Mouse (Mus musculus): ENCODE measurements around the gene Pi16.

DNA sequence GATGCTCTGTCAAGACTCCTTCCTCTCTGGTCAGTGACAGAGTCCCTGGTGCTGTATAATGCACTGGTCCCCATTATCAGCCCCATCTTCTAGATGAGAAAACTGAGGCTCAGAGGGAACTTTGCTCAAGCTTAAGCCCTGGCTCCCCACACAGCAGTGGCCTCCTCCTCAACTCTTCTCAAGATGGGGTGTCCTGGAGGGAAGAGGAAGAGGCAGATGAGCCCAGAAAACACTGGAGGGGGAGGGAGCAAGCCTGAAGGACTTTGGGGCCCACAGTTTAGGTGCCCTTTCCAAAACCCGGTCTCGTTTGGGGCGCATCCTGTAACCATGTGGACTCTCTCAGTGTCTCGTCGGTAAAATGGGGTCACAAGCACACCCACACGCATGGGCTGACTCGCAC, 2.0 kb downstream of the Pi16 start:
- TF ChIP-seq CTCF (IDR thresholded peaks at IDR 0.05), result no peak
- TF ChIP-seq POLR2A (IDR thresholded peaks at IDR 0.05; ENCODE audit: insufficient read depth, low read depth, low read length), result no peak
